Mouse (Mus musculus): ENCODE results near the gene Exoc2.

Gene Exoc2

DNA sequence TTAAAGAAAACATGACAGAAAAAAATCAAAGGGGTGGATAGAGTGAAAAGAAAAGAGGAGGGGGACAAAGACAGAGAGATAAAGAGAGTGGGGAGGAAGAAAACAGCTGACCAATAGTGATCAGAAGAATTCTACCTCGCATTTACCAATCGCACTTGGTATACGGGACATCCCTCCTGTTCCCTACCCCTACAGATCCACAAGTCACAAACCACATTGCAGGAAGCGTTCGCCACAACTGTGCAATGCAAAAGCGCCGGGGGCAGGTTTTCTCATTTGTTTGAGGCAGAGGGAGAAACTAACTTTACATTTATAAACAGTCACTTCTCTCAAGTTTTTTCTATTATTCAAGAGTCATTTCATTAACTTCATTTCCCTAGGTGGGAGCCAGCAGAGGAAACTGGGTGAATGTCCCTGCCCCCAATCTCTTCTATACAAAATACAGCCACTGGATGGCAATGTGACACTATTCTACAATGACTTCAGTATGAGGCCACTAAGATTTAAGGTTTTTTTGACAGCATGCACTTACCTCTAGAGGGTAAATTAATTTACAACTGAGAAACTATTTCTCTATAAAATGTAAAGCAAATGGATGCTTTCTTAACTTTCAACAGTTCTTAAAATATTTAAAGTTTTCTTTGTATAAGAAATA lies 72.4 kb downstream of the Exoc2 start:
- in situ Hi-C loops (cut with MboI, MseI): loop anchor here (5.0 kb wide), 1 partner anchor 161 kb away; no protein-coding TSS in a partner anchor

DNA sequence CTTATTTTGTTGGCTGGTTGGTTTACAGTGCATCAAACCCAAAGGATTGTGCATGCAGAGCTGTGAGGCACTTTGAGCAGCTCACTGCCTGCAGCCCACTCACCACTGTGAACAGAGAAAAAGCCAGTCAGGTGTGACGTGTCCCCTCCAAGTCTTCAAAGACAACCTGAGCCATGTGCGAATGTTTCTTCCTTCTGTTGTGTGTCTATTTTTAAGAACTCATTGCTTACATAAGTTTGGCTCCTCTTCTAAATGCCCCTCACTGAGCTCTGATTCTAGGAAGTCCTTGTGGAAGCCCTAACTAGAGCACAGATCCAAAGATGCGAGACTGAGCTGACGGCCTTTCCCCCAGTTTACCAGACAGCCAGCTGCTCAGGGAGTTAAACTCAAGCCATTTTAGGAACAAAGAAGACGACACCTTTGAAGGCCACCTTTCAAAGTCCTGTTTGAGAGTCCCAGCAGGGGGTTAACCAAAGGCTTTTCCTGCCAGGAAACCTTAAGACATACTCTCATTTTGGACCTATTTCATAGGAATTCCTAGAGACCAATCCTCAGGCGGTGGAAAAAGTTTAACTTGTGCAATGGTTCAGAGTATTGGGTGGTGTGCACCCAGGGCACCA lies 79.8 kb downstream of the Exoc2 start:
- in situ Hi-C loops (cut with MboI, MseI): no loop called here

DNA sequence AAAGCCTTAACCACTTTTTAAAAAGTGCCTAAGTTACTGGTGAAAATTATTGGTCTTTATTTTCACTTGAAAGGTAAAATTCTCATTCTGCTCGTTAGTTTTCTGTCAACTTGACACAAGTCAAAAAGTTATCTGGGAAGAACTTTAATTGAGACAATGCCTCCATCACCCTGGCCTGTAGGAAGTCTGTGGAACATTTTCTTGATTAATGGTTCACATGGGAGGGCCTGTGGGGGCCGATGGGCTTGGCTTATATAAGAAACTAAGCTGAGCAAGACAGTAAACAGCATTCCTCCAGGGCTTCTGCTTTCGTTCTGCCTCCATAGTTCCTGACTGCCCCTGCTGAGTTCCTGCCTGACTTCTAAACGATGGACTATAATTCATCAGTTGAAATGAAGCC lies 81.6 kb downstream of the Exoc2 start:
- in situ Hi-C loops (cut with MboI, MseI): no loop called here

DNA sequence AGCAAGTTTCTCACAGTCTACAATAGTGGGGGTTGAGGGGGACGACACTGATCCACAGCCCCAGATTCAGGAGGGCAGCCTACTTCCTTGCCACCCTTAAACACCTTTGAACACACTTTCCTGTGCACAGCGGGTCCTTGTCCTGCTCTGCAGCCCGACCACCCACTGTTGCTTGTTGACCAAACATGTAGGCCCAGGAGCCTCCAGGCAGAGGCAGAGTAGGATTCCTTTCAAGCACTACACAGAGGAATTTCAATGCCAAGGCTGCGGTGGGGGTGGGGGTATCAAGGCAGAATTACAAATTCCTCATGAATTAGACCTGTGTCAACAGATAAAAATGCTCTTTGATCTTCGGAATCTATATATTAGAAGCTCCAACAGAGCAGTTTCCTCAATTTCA lies 82.7 kb downstream of the Exoc2 start:
- in situ Hi-C loops (cut with MboI, MseI): no loop called here

DNA sequence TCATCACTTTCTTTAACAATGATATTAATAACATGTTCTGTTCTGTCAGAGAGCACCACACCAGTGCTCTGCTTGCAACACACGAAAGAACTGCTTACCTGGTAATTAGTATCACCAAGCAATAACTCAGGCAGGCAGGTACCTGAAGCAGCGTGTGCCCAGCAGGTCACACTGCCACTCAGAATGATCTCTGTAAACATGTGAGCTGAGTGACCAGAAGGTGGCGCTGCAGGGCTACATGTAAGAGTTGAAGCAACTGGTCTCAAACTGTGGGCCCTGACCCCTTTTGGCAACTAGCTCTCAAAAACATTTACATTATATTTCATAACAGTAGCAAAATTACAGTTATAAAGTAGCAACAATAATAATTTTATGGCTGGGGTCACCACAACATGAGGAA lies 85.4 kb downstream of the Exoc2 start:
- in situ Hi-C loops (cut with MboI, MseI): no loop called here

DNA sequence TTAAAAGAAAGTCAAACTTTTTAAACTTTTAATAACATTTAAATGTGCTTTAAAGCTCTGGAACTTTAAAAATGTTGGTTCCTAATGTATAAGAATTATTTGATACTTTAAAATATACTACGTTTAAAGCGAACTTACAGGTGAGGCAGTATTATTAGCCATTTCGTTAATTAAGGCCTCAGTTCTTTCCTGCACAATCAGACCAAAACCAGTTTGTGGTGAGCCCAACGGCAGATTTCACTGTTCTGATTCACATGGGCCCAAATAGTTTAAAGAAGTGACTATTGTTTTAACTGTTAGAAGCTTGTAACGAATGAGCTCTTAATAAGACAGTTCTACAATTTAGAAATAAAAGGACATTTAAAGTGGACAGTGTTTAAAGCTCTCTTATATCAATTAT lies 93.6 kb downstream of the Exoc2 start:
- in situ Hi-C loops (cut with MboI, MseI): no loop called here

DNA sequence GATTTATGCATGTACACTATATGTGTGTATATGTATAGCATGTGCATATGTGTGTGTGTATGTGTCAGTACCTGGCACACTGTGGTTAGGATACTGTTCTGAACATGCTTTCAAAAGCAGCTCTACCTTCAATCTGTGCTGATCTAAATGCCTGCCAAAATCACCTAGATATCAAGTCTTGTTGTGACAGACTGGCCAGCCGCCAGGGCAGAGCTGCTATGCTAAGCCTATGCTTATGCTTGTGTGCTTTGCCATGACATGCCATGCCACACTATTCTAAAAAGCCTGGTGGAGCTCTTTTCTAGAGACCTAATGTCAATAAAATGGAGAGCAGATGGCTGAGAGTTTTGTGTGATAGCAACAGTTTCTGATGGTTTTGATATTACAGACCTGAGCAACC lies 94.0 kb downstream of the Exoc2 start:
- in situ Hi-C loops (cut with MboI, MseI): loop anchor here (5.0 kb wide), 1 partner anchor 313 kb away; no protein-coding TSS in a partner anchor

DNA sequence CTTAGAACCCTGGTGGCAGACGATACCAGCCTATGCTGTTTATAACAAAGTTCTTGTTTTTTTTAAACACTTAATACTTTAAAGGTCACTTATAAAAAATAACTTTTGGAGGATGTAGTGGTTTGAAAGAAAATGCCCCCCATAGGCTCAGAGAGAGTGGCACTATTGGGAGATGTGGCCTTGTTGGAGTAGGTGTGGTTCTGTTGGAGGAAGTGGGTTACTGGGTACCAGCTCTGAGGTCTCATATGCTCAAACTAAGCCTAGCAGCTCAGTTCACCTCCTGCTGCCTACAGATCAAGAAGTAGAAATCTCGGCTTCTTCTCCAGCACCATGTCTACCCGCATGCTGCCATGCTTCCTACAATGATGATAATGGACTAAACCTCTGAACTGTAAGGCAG lies 98.1 kb downstream of the Exoc2 start:
- in situ Hi-C loops (cut with MboI, MseI): loop anchor here (5.0 kb wide), 1 partner anchor 309 kb away; no protein-coding TSS in a partner anchor

DNA sequence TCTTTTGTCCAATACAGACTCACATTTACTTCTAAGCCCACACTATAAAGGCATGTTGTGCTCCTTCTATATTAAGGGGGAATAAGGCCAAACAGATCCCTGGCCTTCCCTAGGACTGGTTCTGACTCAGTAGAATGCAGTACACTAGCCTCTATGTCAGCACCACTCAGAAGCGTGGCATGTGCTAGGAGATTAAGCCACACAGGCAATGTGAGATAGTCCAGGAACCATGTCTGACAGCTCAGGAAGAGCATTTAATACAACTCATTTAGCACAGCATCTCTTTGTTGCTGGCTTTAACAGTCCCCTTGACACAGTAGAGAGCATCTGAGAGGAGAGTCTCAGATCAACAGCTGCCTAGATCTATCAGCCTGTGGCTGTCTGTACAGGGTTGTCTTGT lies 100.4 kb downstream of the Exoc2 start:
- in situ Hi-C loops (cut with MboI, MseI): no loop called here

DNA sequence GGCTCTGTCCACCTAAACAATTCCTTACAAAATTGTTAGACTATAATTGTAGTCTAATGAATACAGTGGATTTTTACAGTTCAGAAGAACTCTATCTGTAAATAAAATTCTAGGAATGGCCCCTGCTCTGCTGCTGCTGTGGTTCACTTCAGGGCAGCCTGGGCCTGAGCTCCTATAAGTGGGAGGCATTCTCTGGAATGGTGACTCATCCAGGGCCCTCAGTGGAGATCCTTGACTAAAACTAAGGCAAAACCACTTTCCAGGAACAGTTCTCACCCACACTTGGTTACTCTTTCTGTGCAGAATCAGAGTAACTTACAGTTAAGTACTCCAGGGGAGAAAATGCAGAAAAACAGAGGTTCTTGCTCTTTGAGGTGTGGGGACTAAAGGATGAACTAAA lies 108.4 kb downstream of the Exoc2 start:
- in situ Hi-C loops (cut with MboI, MseI): no loop called here

DNA sequence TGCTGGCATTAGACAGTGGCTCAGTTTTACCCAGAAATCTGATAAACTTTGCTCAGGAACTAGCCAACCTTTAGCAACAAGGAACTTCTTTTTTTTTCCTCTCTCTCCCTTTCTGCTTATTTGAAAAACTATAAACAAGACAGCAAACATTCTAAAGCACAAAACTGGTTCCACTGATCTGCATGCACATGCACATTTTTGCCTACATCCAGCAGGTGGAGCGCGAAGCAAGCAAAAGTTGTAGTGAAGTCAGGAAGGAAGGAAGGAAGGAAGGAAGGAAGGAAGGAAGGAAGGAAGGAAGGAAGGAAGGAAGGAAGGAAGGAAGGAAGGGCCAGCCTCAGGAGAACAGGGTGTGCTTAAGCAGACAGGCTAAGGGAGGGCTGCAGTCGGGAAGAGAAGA lies 109.9 kb downstream of the Exoc2 start:
- in situ Hi-C loops (cut with MboI, MseI): no loop called here

DNA sequence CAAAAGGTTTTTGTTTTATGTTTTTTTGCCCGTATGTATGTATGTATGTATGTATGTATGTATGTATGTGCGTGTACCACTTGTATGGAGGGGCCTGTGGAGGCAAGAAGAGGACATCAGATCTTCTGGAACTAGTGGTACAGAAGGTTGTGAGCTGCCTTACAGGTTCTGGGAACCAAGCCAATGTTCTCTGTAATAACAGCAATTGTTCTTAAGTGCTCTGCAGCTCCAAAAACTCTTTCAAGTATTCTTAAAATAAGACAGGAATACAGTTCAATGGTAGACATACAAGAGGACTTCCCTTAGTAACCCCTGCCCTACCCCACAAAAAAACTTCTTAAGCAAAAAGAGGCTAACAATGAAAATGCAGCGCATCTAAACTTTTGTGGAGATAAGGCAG lies 115.5 kb downstream of the Exoc2 start:
- in situ Hi-C loops (cut with MboI, MseI): no loop called here

DNA sequence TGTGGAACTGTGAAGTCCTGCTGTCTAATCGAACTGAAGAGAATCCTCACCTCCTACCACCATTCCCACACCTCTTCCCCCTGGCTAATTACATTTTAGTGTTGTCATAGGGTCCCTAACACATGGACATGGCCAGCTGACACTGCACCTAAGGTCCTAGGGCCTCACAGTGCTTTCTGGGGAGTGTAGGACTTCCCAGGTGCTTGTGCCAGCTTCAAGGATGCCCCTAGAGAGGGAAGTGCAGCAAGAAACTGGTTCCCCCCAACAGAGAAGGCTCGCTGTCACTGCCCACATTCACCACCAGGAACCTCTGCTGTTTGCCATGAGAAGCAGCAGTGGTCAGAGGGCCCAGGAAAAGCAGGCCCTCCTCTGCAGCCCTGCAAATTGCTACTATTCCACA lies 123.2 kb downstream of the Exoc2 start:
- in situ Hi-C loops (cut with MboI, MseI): no loop called here

DNA sequence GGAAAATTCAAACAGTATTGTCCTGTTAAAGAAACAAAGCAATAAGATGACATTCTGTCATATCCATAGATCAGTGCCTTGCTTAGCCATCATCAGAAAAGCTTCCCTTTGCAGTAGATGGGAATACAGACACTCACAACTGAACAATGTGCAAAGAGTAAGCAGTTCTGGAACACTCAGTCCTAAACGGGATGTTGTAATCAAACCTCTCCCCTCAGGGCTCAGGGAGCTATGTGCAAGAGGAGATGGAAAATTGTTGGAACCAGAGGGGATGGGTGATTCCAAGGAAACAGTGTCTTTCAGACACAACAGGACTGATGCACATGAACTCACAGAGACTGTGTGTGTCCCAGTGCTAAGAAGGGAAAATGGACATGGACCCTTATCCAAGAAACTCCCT lies 125.9 kb downstream of the Exoc2 start:
- in situ Hi-C loops (cut with MboI, MseI): no loop called here

DNA sequence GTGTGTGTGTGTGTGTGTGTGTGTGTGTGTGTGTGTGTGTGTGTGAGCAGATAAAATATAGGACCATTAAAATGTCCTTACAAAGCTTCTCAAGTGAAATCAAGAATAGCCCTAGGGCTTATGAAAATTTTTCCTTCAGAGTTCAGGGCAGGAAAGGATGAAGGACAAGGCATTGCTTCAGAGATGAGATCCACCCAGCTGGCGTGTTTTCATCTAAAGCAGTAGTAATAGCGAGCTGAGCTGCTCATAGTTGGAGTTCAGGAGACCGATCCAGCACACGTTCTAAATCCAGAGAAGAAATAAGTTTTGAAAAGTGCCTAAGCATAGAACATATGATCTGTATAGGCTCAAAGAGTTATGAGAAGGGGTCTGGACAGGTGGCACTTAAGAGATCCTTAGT lies 127.4 kb downstream of the Exoc2 start:
- in situ Hi-C loops (cut with MboI, MseI): no loop called here

DNA sequence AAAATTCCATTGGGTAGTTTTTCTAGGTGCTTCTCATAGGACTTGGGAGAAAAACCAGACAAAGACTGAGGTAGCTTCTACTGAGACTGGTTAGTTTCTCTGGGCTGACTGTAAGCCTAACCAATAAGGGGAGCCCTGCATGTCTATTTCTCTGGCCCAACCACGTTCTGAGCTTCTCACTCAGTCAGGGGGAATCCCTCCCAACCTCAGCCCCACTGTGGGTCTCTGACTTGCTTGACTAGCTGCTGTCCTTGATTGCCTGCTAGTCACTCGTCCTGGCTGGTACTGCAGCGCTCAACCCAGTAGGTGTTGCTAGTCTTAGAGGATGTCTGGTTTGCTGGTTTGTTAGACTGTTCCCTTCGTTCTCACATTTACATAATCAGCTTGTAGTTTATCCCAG lies 130.8 kb downstream of the Exoc2 start:
- in situ Hi-C loops (cut with MboI, MseI): no loop called here

DNA sequence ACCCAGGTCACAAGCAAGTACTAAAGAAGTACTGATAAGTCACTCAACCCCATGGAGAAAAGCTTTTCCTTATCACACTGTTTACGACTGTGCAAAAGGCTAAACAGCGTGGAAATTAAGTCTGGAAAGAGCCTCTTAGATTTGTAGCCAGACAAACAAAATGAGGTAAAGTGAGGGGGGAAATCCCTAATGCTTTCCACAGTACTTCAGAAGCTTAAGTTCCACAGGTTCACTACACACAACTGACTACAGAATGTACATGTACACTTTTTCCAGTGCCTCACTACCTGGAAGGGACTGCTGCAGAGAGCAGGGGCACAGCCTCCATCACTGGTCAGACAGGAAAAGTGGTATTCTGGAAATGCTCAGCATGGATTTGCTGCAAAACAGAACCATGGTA lies 132.1 kb downstream of the Exoc2 start:
- in situ Hi-C loops (cut with MboI, MseI): no loop called here

DNA sequence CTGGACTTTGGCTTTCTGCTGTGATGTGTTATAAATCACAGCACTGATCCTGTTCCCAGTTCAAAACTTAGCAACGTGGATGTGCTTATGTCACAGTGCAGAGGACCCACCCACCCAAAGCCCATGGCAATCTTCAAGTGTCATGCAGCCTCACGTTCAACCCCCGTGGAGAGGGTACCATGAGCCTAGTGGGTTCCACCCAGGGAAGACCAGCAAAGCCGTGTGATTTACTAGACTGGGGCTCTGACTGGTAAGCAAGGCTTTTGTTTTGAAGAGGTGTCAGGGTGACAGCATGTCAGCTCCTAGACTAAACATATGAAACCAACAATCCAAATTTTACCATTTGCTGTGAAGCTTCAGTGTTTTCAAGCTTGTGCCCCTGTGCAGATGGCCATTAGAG lies 132.6 kb downstream of the Exoc2 start:
- in situ Hi-C loops (cut with MboI, MseI): no loop called here

DNA sequence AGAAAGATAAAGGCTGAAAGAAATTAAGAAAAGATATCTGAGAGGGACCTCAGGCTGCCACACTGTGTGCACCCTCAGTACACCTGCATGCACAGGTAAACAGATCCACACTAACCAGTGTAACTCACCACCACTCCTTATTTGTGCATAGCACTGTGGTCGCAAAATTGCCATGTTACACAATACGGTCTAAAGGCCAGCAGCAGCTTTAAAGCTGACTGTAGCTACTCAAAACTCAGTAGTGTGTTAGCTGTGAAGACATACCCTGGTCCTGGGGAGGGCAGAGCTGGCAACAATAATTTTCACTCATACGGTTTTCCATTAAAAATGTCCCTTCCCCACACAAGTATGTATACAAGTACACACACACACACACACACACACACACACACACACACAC lies 133.2 kb downstream of the Exoc2 start:
- in situ Hi-C loops (cut with MboI, MseI): no loop called here

DNA sequence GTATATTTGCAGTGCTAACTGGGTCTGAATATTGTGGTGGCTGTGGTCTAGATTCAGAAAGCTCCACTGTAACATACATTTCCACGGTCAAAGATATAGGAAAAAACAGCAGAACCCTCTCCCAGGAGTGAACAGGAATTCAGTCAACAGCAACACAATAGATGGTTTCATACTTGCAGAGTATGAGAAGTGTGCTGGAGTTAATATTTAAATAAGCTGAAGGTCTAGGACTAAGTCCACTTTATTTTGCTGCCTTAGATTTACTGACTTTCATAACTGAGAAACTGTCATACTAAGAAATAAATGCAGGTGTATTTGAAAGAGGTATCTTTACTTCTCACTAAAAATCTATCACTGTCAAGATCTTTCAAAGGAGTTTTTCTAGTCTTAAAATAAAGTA lies 137.6 kb downstream of the Exoc2 start:
- in situ Hi-C loops (cut with MboI, MseI): loop anchor here (5.0 to 10.0 kb wide), 2 partner anchors 44 to 82 kb away; no protein-coding TSS in a partner anchor

DNA sequence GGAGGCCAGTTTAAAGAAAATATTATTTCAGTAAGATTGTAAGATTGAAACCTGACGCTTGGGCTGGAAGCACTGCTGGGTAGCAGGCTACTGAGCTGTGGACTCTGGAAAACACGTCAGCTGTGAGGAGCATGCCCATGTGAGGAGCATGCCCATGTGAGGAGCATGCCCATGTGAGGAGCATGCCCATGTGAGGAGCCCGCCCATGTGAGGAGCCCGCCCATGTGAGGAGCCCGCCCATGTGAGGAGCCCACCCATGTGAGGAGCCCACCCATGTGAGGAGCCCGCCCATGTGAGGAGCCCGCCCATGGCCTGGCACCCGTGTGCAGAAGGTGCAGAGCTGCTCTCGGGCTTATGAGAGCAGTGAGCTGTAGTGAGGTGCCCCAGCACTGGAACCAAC lies 139.0 kb downstream of the Exoc2 start:
- in situ Hi-C loops (cut with MboI, MseI): loop anchor here (5.0 to 10.0 kb wide), 2 partner anchors 43 to 80 kb away; no protein-coding TSS in a partner anchor

DNA sequence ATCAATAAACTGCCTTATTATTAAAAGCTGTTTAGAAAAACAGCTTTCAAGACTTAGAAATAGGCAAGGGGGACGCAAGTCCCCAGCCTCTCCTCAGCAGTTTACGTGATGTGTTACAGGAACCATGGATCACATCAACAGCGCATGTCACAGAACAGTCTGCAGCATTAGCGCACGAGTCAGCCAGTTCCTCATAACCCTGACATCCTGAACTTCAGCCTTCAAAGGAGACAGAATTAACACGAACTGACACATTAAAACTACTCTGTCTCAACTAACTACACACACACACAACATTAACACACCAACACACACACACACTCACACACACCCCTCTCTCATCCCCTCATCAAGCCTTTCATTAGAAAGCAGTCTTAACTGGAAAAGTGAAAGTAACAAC lies 139.5 kb downstream of the Exoc2 start:
- in situ Hi-C loops (cut with MboI, MseI): loop anchor here (10.0 kb wide), 1 partner anchor 80 kb away; no protein-coding TSS in a partner anchor

DNA sequence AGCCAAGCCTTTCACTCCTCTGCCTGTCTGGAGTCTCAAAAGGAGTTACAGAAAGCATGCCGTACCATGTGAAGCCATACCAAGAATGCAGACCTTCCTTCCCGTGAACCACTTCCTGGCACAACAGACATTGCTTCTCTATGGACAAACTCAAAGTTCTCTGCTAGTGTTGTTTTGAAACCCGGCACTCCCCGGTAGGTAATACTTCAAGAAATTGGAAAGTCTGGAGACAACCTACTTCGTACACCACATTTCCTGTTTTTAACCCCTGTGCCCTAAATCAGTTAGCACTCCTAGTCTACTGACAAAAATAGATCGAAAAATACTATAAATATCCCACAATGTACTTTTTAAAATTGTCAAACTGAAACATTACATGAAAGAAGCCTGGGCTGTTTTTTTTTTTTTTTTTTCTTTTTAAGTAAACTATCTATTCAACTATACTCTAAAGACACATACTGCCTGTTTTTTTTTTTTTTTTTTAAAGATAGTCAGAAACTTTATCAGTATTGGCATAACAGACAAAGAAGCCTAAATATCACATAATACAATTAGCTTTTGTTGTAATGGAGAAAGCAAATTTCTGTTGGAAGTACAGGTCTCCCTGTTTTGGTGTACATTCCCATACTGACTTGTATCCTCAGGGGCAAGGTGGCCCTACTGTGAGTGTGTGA lies 140.3 kb downstream of the Exoc2 start:
- in situ Hi-C loops (cut with MboI, MseI): loop anchor here (10.0 kb wide), 1 partner anchor 79 kb away; no protein-coding TSS in a partner anchor
